Mouse (Mus musculus): Measurements from ENCODE around the gene Hk1.

GRCm38 (mm10) chr10:62379808-62380207 is at the start of gene Hk1:
- TF ChIP-seq POLR2A (IDR thresholded peaks at IDR 0.05; ENCODE audit: borderline replicate concordance, low read depth, low read length) = no peak
- TF ChIP-seq CTCF (IDR thresholded peaks at IDR 0.05; ENCODE audit: low read depth, low read length) = no peak

All from bone marrow macrophage, adult 2 months (primary cell).